Mouse (Mus musculus) small intestine, adult 2 months (tissue): ENCODE results near the gene Shprh. TPM values are rescaled to one million over a fixed set of nuclear protein-coding genes. Genes with fewer than 3 reads are reported as not detected.
"Not testable (repeated sequence)": the region's sequence is repeated elsewhere in the genome, so short reads cannot be mapped to it uniquely, and the experiment has no call there.

Experiments
- H3K27ac ChIP-seq: fragments of 200-500 bp; 2 replicates; pipeline ENCODE4 v1.5.1; 2012; ENCODE audit warnings: low read depth, low read length, control low read depth, inconsistent platforms; ENCODE audit not compliant: insufficient read depth
- H3K27me3 ChIP-seq: fragments of 200-500 bp; 2 replicates; pipeline ENCODE4 v1.6.1; 2012; ENCODE audit warnings: mild to moderate bottlenecking, moderate library complexity, low read length, inconsistent platforms; ENCODE audit not compliant: control insufficient read depth, insufficient read depth
- H3K36me3 ChIP-seq: fragments of 200-500 bp; 2 replicates; pipeline ENCODE4 v1.6.1; 2012; ENCODE audit warnings: mild to moderate bottlenecking, low read length, control low read depth, inconsistent platforms; ENCODE audit not compliant: control insufficient read depth, insufficient read depth
- H3K4me1 ChIP-seq: fragments of 200-500 bp; 2 replicates; pipeline ENCODE4 v1.6.1; 2012; ENCODE audit warnings: low read length, inconsistent platforms, mixed read lengths; ENCODE audit not compliant: control insufficient read depth, insufficient read depth, insufficient read length
- H3K4me3 ChIP-seq: fragments of 200-500 bp; 2 replicates; pipeline ENCODE4 v1.5.1; 2012; ENCODE audit warnings: low read depth, mild to moderate bottlenecking, control low read depth, inconsistent platforms, low read length, moderate library complexity
- CTCF ChIP-seq: fragments of 200-500 bp; IDR thresholded peaks from 2 replicates; pipeline ENCODE4 v1.5.1; 2012; ENCODE audit warnings: low read depth, mild to moderate bottlenecking, control low read depth, inconsistent platforms, low read length, moderate library complexity, mixed read lengths; ENCODE audit not compliant: insufficient replicate concordance, insufficient read length; ENCODE audit errors: extremely low read depth
- POLR2A ChIP-seq: fragments of 200-500 bp; IDR thresholded peaks from 2 replicates; pipeline ENCODE4 v1.6.1; 2012; ENCODE audit warnings: low read depth, mild to moderate bottlenecking, control low read depth, inconsistent platforms, low read length, moderate library complexity
- WGBS: fragments of 180-500 bp; shearing (Covaris S2); methylation state at CpG from one replicate; pipeline ENCODE4 v1.1.7; 2018; 5-methylcytosine and 5-hydroxymethylcytosine counted together
- polyA plus RNA-seq: library from polyadenylated mRNA; depleted of rRNA; stranded (reverse); fragments of >200 nt; gene quantifications from 2 replicates; pipeline ENCODE4 v1.2.3, GENCODE M21; 2012; rRNA removed

Gene Shprh
- polyA plus RNA-seq, 1 experiment: 0.47 TPM

- Histone ChIP-seq H3K27me3 (no peaks in the 10 kb centered on the region), H3K27ac (no peak overlapping the region), H3K4me3 (no peak overlapping the region), H3K36me3 (no peaks in the 10 kb centered on the region), H3K4me1 (no peaks in the 10 kb centered on the region)
- no peak for TF ChIP-seq CTCF
- TF ChIP-seq POLR2A: no peak
- WGBS: 88% methylated on average over 3 of the region's 3 CpGs
Observed at GRCm38 (mm10) chr10:11248210-11248609, 99.0 kb downstream of the Shprh start.

GRCm38 (mm10) chr10:11250247-11250997 is 101.2 kb downstream of the Shprh start:
- no peaks in the 10 kb centered on the region for H3K36me3 ChIP-seq
- no peak overlapping the region for H3K4me3 ChIP-seq
- TF ChIP-seq CTCF (no peak), POLR2A (no peak)
- no peaks in the 10 kb centered on the region for H3K4me1 ChIP-seq
- H3K27me3 ChIP-seq: no peaks in the 10 kb centered on the region
- WGBS: 58% methylated on average over 2 of the region's 2 CpGs
- no peak overlapping the region for H3K27ac ChIP-seq

- not testable (repeated sequence) for H3K27ac ChIP-seq, H3K27me3 ChIP-seq, H3K36me3 ChIP-seq, H3K4me3 ChIP-seq, H3K4me1 ChIP-seq
- WGBS: 69% methylated on average over 4 of the region's 4 CpGs
Observed at GRCm38 (mm10) chr10:11253581-11253980, 104.4 kb downstream of the Shprh start.

GRCm38 (mm10) chr10:11260119-11260518 is 110.9 kb downstream of the Shprh start:
- no peaks in the 10 kb centered on the region for H3K36me3 ChIP-seq
- H3K27me3 ChIP-seq: no peaks in the 10 kb centered on the region
- H3K27ac ChIP-seq: no peak overlapping the region
- TF ChIP-seq CTCF (no peak), POLR2A (no peak)
- H3K4me1 ChIP-seq: no peaks in the 10 kb centered on the region
- H3K4me3 ChIP-seq: no peak overlapping the region

- H3K36me3 ChIP-seq, H3K4me1 ChIP-seq, H3K4me3 ChIP-seq, H3K27me3 ChIP-seq, H3K27ac ChIP-seq: not testable (repeated sequence)
- WGBS: 84% methylated on average over 2 of the region's 2 CpGs
Observed at GRCm38 (mm10) chr10:11262292-11262691, 113.1 kb downstream of the Shprh start.

GRCm38 (mm10) chr10:11263795-11264194 is 114.6 kb downstream of the Shprh start:
- not testable (repeated sequence) for H3K27me3 ChIP-seq, H3K4me1 ChIP-seq, H3K27ac ChIP-seq, H3K4me3 ChIP-seq, H3K36me3 ChIP-seq
- 66% methylated on average over 2 of the region's 2 CpGs for WGBS

Other genes with a start within 250 kb of the Shprh start
- gene Grm1, start 67.1 kb upstream of the Shprh start, polyA plus RNA-seq: not detected in 2 replicates
- 0.62 and 0.75 TPM in 2 replicates for gene Fbxo30, start 131.9 kb downstream of the Shprh start, polyA plus RNA-seq
- 1.8 and 4.4 TPM in 2 replicates for gene Epm2a, start 194.0 kb downstream of the Shprh start, polyA plus RNA-seq